Mouse (Mus musculus): ENCODE results near the gene 2310011J03Rik. TPM values are rescaled to one million over a fixed set of nuclear protein-coding genes. Genes with fewer than 3 reads are reported as not detected.

2310011J03Rik gene
- total RNA-seq, 2 experiments from 2014 or later = 17.8 to 27.4 TPM

DNA sequence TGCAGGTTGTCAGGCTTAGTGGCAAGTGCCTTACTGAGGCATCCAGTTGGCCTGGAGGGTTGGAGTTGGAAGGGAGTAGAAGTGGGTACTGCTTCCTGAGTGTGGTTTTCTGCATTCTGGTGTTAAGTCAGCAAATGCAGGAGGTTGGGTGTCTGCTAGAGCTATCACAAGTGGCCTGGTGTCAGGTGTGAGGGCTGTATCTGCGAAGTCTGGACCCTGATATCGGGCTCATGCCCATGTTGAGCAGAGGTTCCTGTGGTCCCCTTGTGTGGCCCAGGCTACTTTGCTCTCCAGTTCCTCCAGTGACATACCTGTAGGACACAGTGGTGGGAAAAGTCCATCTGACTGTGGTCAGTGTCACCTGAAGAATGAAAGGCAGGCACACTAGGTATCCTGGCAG, 50.2 kb downstream of the 2310011J03Rik start:
- no peak for ATAC-seq (ENCODE audit: poor library complexity, severe bottlenecking)

Other genes with a start within 250 kb of the 2310011J03Rik start
- gene Sbno2, start 215.0 kb downstream of the 2310011J03Rik start, total RNA-seq (2015) = 32.4 and 33.0 TPM in 2 replicates
- 41.9 and 46.7 TPM in 2 replicates for gene Sbno2, start 215.0 kb downstream of the 2310011J03Rik start, total RNA-seq (2017)
- gene Stk11, start 204.7 kb downstream of the 2310011J03Rik start, total RNA-seq (2015) = 58.0 and 60.7 TPM in 2 replicates
- 142 and 146 TPM in 2 replicates for gene Stk11, start 204.7 kb downstream of the 2310011J03Rik start, total RNA-seq (2017)
- 161 and 162 TPM in 2 replicates for gene Atp5d, start 181.9 kb downstream of the 2310011J03Rik start, total RNA-seq (2015)
- gene Atp5d, start 181.9 kb downstream of the 2310011J03Rik start, total RNA-seq (2017) = 31.0 and 34.7 TPM in 2 replicates
- 1.6 and 2.2 TPM in 2 replicates for gene Cbarp, start 179.7 kb downstream of the 2310011J03Rik start, total RNA-seq (2015)
- 1.4 TPM in 1 of 2 replicates, not detected in the other for gene Cbarp, start 179.7 kb downstream of the 2310011J03Rik start, total RNA-seq (2017)
- gene Midn, start 172.3 kb downstream of the 2310011J03Rik start, total RNA-seq (2015) = 29.5 and 29.6 TPM in 2 replicates
- 22.4 and 36.1 TPM in 2 replicates for gene Midn, start 172.3 kb downstream of the 2310011J03Rik start, total RNA-seq (2017)
- 11.7 and 13.8 TPM in 2 replicates for gene Cirbp, start 154.6 kb downstream of the 2310011J03Rik start, total RNA-seq (2015)
- 29.3 and 32.1 TPM in 2 replicates for gene Cirbp, start 154.6 kb downstream of the 2310011J03Rik start, total RNA-seq (2017)
- gene 1600002K03Rik, start 147.6 kb downstream of the 2310011J03Rik start, total RNA-seq (2015) = 19.3 and 21.0 TPM in 2 replicates
- 18.8 and 20.9 TPM in 2 replicates for gene 1600002K03Rik, start 147.6 kb downstream of the 2310011J03Rik start, total RNA-seq (2017)
- gene Efna2, start 141.1 kb downstream of the 2310011J03Rik start, total RNA-seq (2015) = 0.49 TPM in 1 of 2 replicates, not detected in the other
- 0.12 TPM in 1 of 2 replicates, not detected in the other for gene Efna2, start 141.1 kb downstream of the 2310011J03Rik start, total RNA-seq (2017)
- 34.0 and 46.2 TPM in 2 replicates for gene Mum1, start 94.1 kb downstream of the 2310011J03Rik start, total RNA-seq (2015)
- 40.3 and 45.5 TPM in 2 replicates for gene Mum1, start 94.1 kb downstream of the 2310011J03Rik start, total RNA-seq (2017)
- gene Ndufs7, start 71.4 kb downstream of the 2310011J03Rik start, total RNA-seq (2015) = 113 and 114 TPM in 2 replicates
- gene Ndufs7, start 71.4 kb downstream of the 2310011J03Rik start, total RNA-seq (2017) = 84.8 and 86.1 TPM in 2 replicates
- 6.3 and 6.7 TPM in 2 replicates for gene Gamt, start 59.5 kb downstream of the 2310011J03Rik start, total RNA-seq (2015)
- 4.4 and 10.2 TPM in 2 replicates for gene Gamt, start 59.5 kb downstream of the 2310011J03Rik start, total RNA-seq (2017)
- gene Dazap1, start 59.1 kb downstream of the 2310011J03Rik start, total RNA-seq (2015) = 39.0 and 41.4 TPM in 2 replicates
- gene Dazap1, start 59.1 kb downstream of the 2310011J03Rik start, total RNA-seq (2017) = 187 and 200 TPM in 2 replicates
- 1,580 and 1,599 TPM in 2 replicates for gene Rps15, start 28.1 kb downstream of the 2310011J03Rik start, total RNA-seq (2015)
- 1,732 and 1,915 TPM in 2 replicates for gene Rps15, start 28.1 kb downstream of the 2310011J03Rik start, total RNA-seq (2017)
- gene Apc2, start 24.6 kb downstream of the 2310011J03Rik start, total RNA-seq (2015) = not detected in 2 replicates
- gene Apc2, start 24.6 kb downstream of the 2310011J03Rik start, total RNA-seq (2017) = not detected in 2 replicates
- gene Pcsk4, start 9.0 kb upstream of the 2310011J03Rik start, total RNA-seq (2015) = 0.32 and 0.83 TPM in 2 replicates
- gene Pcsk4, start 9.0 kb upstream of the 2310011J03Rik start, total RNA-seq (2017) = not detected in 2 replicates
- 0.16 and 0.96 TPM in 2 replicates for gene Reep6, start 9.4 kb upstream of the 2310011J03Rik start, total RNA-seq (2015)
- 0.37 TPM in 1 of 2 replicates, not detected in the other for gene Reep6, start 9.4 kb upstream of the 2310011J03Rik start, total RNA-seq (2017)
- 0.07 TPM in 1 of 2 replicates, not detected in the other for gene Adamtsl5, start 27.9 kb upstream of the 2310011J03Rik start, total RNA-seq (2015)
- not detected in 2 replicates for gene Adamtsl5, start 27.9 kb upstream of the 2310011J03Rik start, total RNA-seq (2017)
- gene Plk5, start 35.9 kb upstream of the 2310011J03Rik start, total RNA-seq (2015) = not detected in 2 replicates
- not detected in 2 replicates for gene Plk5, start 35.9 kb upstream of the 2310011J03Rik start, total RNA-seq (2017)
- 2.4 and 2.6 TPM in 2 replicates for gene Mex3d, start 67.1 kb upstream of the 2310011J03Rik start, total RNA-seq (2015)
- 2.6 and 5.0 TPM in 2 replicates for gene Mex3d, start 67.1 kb upstream of the 2310011J03Rik start, total RNA-seq (2017)
- 38.8 and 40.6 TPM in 2 replicates for gene Mbd3, start 79.0 kb upstream of the 2310011J03Rik start, total RNA-seq (2015)
- gene Mbd3, start 79.0 kb upstream of the 2310011J03Rik start, total RNA-seq (2017) = 39.8 and 40.0 TPM in 2 replicates
- gene Uqcr11, start 86.3 kb upstream of the 2310011J03Rik start, total RNA-seq (2015) = 107 and 108 TPM in 2 replicates
- 122 and 129 TPM in 2 replicates for gene Uqcr11, start 86.3 kb upstream of the 2310011J03Rik start, total RNA-seq (2017)
- 17.2 and 20.3 TPM in 2 replicates for gene Tcf3, start 113.1 kb upstream of the 2310011J03Rik start, total RNA-seq (2015)
- gene Tcf3, start 113.1 kb upstream of the 2310011J03Rik start, total RNA-seq (2017) = 22.4 and 24.2 TPM in 2 replicates
- not detected in 2 replicates for gene Onecut3, start 174.3 kb upstream of the 2310011J03Rik start, total RNA-seq (2015)
- gene Onecut3, start 174.3 kb upstream of the 2310011J03Rik start, total RNA-seq (2017) = not detected in 2 replicates
- not detected in 2 replicates for gene Atp8b3, start 218.6 kb upstream of the 2310011J03Rik start, total RNA-seq (2015)
- gene Atp8b3, start 218.6 kb upstream of the 2310011J03Rik start, total RNA-seq (2017) = not detected in 2 replicates
- gene Rexo1, start 241.0 kb upstream of the 2310011J03Rik start, total RNA-seq (2015) = 35.9 and 41.5 TPM in 2 replicates
- gene Rexo1, start 241.0 kb upstream of the 2310011J03Rik start, total RNA-seq (2017) = 19.4 and 19.9 TPM in 2 replicates